Mouse (Mus musculus): ENCODE results near the gene Rpap2. TPM values are rescaled to one million over a fixed set of nuclear protein-coding genes. Genes with fewer than 3 reads are reported as not detected.

Rpap2 gene
- polyA plus RNA-seq, 2 experiments, result 2.6 to 6.5 TPM

GRCm38 (mm10) chr5:107633651-107634050 is 36.5 kb downstream of the Rpap2 start:
- no peak overlapping the region for H3K27ac ChIP-seq
- H3K27me3 ChIP-seq (ENCODE audit: control insufficient read depth, insufficient read depth, low read length), result no peaks in the 10 kb centered on the region
- WGBS (ENCODE audit: insufficient replicate concordance), result 81% methylated on average over 4 of the region's 4 CpGs
- no peak overlapping the region for H3K4me3 ChIP-seq (ENCODE audit: insufficient read depth in 1 of 2, low read depth in 2 of 2, low read length in 2 of 2)
- no peaks in the 10 kb centered on the region for H3K4me1 ChIP-seq (replicated peaks; ENCODE audit: control insufficient read depth in 2 of 2, insufficient read depth in 2 of 2, low read length in 1 of 2)
- H3K36me3 ChIP-seq (replicated peaks; ENCODE audit: control insufficient read depth, insufficient read depth, low read depth), result no peaks in the 10 kb centered on the region
- no peak overlapping the region for H3K9ac ChIP-seq (replicated peaks)
- no peaks in the 10 kb centered on the region for H3K9me3 ChIP-seq (ENCODE audit: control insufficient read depth, low read length)
- DNase-seq (ENCODE audit: low read depth in 3 of 3, low spot score in 3 of 3), result no peak
- no peak for TF ChIP-seq EP300 (IDR thresholded peaks at IDR 0.05; ENCODE audit: low read depth)
- no peak for TF ChIP-seq CTCF (IDR thresholded peaks at IDR 0.05; ENCODE audit: low read depth)
- H3K4me2 ChIP-seq (ENCODE audit: low read depth), result no peak overlapping the region
- ATAC-seq (ENCODE audit: insufficient read depth), result no peak

DNA sequence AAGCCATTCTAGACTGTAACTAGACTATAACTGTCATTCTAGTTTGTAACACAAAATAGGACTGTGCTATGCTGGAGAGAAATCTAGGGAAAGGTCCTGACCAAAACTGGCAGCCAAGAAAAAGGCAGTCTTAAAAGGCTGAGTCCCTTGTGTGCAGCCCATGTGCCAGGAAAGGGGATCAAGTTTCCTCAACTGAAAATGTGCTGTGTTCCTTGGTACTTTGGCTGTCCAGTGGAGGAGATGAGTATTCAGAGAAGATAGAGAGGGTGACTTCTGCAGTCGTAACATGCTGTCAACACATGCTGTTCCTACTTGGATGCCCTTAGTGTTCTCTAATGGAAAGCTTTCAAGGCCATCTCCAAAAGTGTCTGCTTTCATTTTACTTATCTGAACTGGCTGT is 39.9 kb downstream of the Rpap2 start:
- no peaks in the 10 kb centered on the region for H3K27me3 ChIP-seq (ENCODE audit: control insufficient read depth, insufficient read depth, low read length)
- no peaks in the 10 kb centered on the region for H3K9me3 ChIP-seq (ENCODE audit: control insufficient read depth, low read length)
- DNase-seq (ENCODE audit: low read depth in 3 of 3, low spot score in 3 of 3) (no peak), ATAC-seq (ENCODE audit: insufficient read depth) (no peak)
- H3K36me3 ChIP-seq (replicated peaks; ENCODE audit: control insufficient read depth, insufficient read depth, low read depth), result no peaks in the 10 kb centered on the region
- WGBS (ENCODE audit: insufficient replicate concordance), result 61% methylated on average over 1 of the region's 1 CpGs
- H3K9ac ChIP-seq (replicated peaks), result no peak overlapping the region
- H3K4me2 ChIP-seq (ENCODE audit: low read depth), result no peak overlapping the region
- H3K4me3 ChIP-seq (ENCODE audit: insufficient read depth in 1 of 2, low read depth in 2 of 2, low read length in 2 of 2), result no peak overlapping the region
- no peaks in the 10 kb centered on the region for H3K4me1 ChIP-seq (replicated peaks; ENCODE audit: control insufficient read depth in 2 of 2, insufficient read depth in 2 of 2, low read length in 1 of 2)
- H3K27ac ChIP-seq, result no peak overlapping the region
- TF ChIP-seq EP300 (IDR thresholded peaks at IDR 0.05; ENCODE audit: low read depth) (no peak), CTCF (IDR thresholded peaks at IDR 0.05; ENCODE audit: low read depth) (no peak)

DNA sequence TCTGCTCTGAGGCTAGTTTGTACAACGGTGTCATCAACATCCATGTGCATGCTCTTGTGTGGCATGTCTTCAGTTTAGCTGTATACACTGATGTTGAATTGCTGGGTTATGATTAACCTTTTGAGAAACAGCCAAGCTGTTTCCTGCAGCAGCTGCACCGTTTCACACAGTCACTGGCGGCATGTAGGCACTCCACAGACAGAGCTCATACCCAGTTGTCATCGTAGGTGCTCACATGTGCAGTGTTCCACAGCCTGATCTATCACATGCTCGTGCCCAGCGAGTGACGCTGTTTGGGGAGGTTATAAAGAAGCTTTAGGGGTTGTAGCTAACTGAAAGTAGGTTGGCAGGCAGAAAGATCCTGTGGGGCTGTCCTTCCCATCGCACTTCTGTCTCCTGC is 41.2 kb downstream of the Rpap2 start:
- DNase-seq (ENCODE audit: low read depth in 3 of 3, low spot score in 3 of 3) (no peak), ATAC-seq (ENCODE audit: insufficient read depth) (no peak)
- TF ChIP-seq CTCF (IDR thresholded peaks at IDR 0.05; ENCODE audit: low read depth) (no peak), EP300 (IDR thresholded peaks at IDR 0.05; ENCODE audit: low read depth) (no peak)
- H3K9ac ChIP-seq (replicated peaks), result no peak overlapping the region
- H3K9me3 ChIP-seq (ENCODE audit: control insufficient read depth, low read length), result no peaks in the 10 kb centered on the region
- no peaks in the 10 kb centered on the region for H3K4me1 ChIP-seq (replicated peaks; ENCODE audit: control insufficient read depth in 2 of 2, insufficient read depth in 2 of 2, low read length in 1 of 2)
- no peaks in the 10 kb centered on the region for H3K36me3 ChIP-seq (replicated peaks; ENCODE audit: control insufficient read depth, insufficient read depth, low read depth)
- H3K27ac ChIP-seq, result no peak overlapping the region
- 71% methylated on average over 8 of the region's 8 CpGs for WGBS (ENCODE audit: insufficient replicate concordance)
- H3K4me2 ChIP-seq (ENCODE audit: low read depth), result no peak overlapping the region
- H3K4me3 ChIP-seq (ENCODE audit: insufficient read depth in 1 of 2, low read depth in 2 of 2, low read length in 2 of 2), result no peak overlapping the region
- no peaks in the 10 kb centered on the region for H3K27me3 ChIP-seq (ENCODE audit: control insufficient read depth, insufficient read depth, low read length)

- peak in 2 of 3 experiments; percentile 13 to 19 for DNase-seq (ENCODE audit: low read depth in 3 of 3, low spot score in 3 of 3)
- TF ChIP-seq CTCF (IDR thresholded peaks at IDR 0.05; ENCODE audit: low read depth), result no peak
- 0 out of 2 replicates have a peak, but pooled peaks have one; percentile 36 for TF ChIP-seq EP300 (IDR thresholded peaks at IDR 0.05; ENCODE audit: low read depth)
- no peaks in the 10 kb centered on the region for H3K36me3 ChIP-seq (replicated peaks; ENCODE audit: control insufficient read depth, insufficient read depth, low read depth)
- no peak overlapping the region for H3K27ac ChIP-seq
- peaks cover 0 to 12% of the 10 kb centered on the region in 2 experiments; a peak in 2 of 4 replicates for H3K4me1 ChIP-seq (replicated peaks; ENCODE audit: control insufficient read depth in 2 of 2, insufficient read depth in 2 of 2, low read length in 1 of 2)
- H3K27me3 ChIP-seq (ENCODE audit: control insufficient read depth, insufficient read depth, low read length), result no peaks in the 10 kb centered on the region
- no peak overlapping the region for H3K4me3 ChIP-seq (ENCODE audit: insufficient read depth in 1 of 2, low read depth in 2 of 2, low read length in 2 of 2)
- peak; percentile 74 for ATAC-seq (ENCODE audit: insufficient read depth)
- no peaks in the 10 kb centered on the region for H3K9me3 ChIP-seq (ENCODE audit: control insufficient read depth, low read length)
- H3K4me2 ChIP-seq (ENCODE audit: low read depth), result no peak overlapping the region
- 34% methylated on average over 2 of the region's 2 CpGs for WGBS (ENCODE audit: insufficient replicate concordance)
- H3K9ac ChIP-seq (replicated peaks), result no peak overlapping the region
Observed at GRCm38 (mm10) chr5:107644595-107644994, 47.4 kb downstream of the Rpap2 start.

GRCm38 (mm10) chr5:107645935-107646334 is 48.8 kb downstream of the Rpap2 start:
- Histone ChIP-seq H3K36me3 (replicated peaks; ENCODE audit: control insufficient read depth, insufficient read depth, low read depth) (no peaks in the 10 kb centered on the region), H3K4me3 (ENCODE audit: insufficient read depth in 1 of 2, low read depth in 2 of 2, low read length in 2 of 2) (no peak overlapping the region), H3K9ac (replicated peaks) (no peak overlapping the region), H3K4me2 (ENCODE audit: low read depth) (no peak overlapping the region), H3K9me3 (ENCODE audit: control insufficient read depth, low read length) (no peaks in the 10 kb centered on the region), H3K27ac (no peak overlapping the region), H3K4me1 (replicated peaks; ENCODE audit: control insufficient read depth in 2 of 2, insufficient read depth in 2 of 2, low read length in 1 of 2) (peaks cover 0 to 12% of the 10 kb centered on the region in 2 experiments; a peak in 2 of 4 replicates), H3K27me3 (ENCODE audit: control insufficient read depth, insufficient read depth, low read length) (no peaks in the 10 kb centered on the region)
- DNase-seq (ENCODE audit: low read depth in 3 of 3, low spot score in 3 of 3), result no peak
- ATAC-seq (ENCODE audit: insufficient read depth), result no peak
- WGBS (ENCODE audit: insufficient replicate concordance), result 50% methylated on average over 2 of the region's 2 CpGs
- TF ChIP-seq CTCF (IDR thresholded peaks at IDR 0.05; ENCODE audit: low read depth) (no peak), EP300 (IDR thresholded peaks at IDR 0.05; ENCODE audit: low read depth) (no peak)

Measured in liver, embryonic 14.5 days (tissue).